Mouse (Mus musculus): ENCODE data around the gene Sept11. TPM values are rescaled to one million over a fixed set of nuclear protein-coding genes. Genes with fewer than 3 reads are reported as not detected.

The Sept11 gene
- total and polyA plus RNA-seq, 3 experiments: 20.4 to 96.1 (median 46.1) TPM

DNA sequence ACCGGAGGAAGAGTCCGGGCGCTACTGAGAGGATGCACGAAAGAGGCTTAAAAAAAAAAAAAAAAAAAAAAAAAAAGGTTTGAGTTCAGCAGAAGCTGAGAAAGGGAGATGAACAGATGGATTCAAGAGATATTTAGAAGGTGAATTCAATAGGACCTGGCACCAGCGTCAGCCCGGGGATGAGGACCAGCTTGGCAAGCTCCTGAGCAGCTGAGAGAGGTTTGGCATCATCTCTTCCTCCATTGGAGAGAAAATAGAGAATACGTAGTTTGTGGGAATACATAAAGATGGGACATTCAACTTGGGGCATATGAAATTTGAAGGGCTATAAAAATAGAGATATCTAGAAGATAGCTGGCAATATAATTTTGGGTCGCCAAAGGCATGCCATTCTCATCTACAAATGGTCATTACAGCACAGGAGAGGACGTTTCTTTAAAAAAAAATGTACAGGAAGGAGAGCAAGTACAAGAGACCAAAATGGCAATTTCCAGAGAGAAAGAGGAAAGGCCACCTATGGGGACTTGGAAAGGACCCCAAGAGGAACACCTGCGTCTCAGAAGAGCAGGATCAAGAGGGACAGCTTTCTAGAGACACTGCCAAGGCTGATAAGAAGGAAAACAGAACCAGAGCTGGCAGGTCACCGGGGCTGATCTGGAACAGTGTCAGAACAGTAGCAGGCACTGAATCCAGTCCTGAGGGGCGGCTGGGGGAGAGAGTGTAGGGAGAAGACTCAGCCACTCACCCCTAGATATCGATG is 44.6 kb upstream of the Sept11 start:
- DNase-seq (ENCODE audit: low spot score) (no peak), ATAC-seq (ENCODE audit: extremely low read depth, insufficient number of reproducible peaks, low FRiP score, poor library complexity, severe bottlenecking) (no peak)
- H3K4me3 ChIP-seq (ENCODE audit: low read depth, low read length): no peak overlapping the region
- TF ChIP-seq CTCF (IDR thresholded peaks at IDR 0.05; ENCODE audit: low read depth, low read length) (no peak), TAL1 (conservative IDR thresholded peaks at IDR 0.05; ENCODE audit: low read depth, low read length) (no peak), POLR2AphosphoS5 (IDR thresholded peaks at IDR 0.05; ENCODE audit: insufficient replicate concordance, low read depth, low read length) (no peak), GATA1 (IDR thresholded peaks at IDR 0.05; ENCODE audit: borderline replicate concordance, low read length) (no peak), GATA2 (IDR thresholded peaks at IDR 0.05; ENCODE audit: borderline replicate concordance, low read depth, low read length) (no peak)
- no peaks in the 10 kb centered on the region for H3K36me3 ChIP-seq (replicated peaks)
- no peaks in the 10 kb centered on the region for H3K4me1 ChIP-seq (ENCODE audit: insufficient read depth, low read depth, low read length)
- peaks cover 14% of the 10 kb centered on the region for H3K9me3 ChIP-seq (replicated peaks)
- peaks cover 10% of the 10 kb centered on the region for H3K27me3 ChIP-seq (ENCODE audit: insufficient read depth, low read length)

DNA sequence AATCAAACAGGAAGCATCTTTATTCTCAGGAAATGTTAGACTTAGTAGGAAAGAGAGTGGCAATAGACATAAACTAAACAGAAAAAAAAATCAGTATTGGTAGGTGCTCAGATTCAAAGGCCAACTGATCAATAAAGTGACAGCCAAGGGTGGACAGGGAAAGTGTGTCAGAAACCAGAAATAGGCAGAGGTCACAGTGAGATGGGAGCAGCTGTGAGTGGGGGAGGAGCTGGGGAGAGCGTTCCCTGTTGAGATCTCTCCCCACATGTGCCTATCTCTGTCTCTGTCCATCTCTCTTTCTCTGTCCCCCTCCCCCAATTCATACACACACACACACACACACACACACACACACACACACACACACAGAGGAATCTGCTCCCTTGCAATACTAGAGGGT is 43.3 kb upstream of the Sept11 start:
- TF ChIP-seq POLR2AphosphoS5 (IDR thresholded peaks at IDR 0.05; ENCODE audit: insufficient replicate concordance, low read depth, low read length): no peak
- TF ChIP-seq TAL1 (conservative IDR thresholded peaks at IDR 0.05; ENCODE audit: low read depth, low read length): no peak
- TF ChIP-seq CTCF (IDR thresholded peaks at IDR 0.05; ENCODE audit: low read depth, low read length): no peak
- no peak for TF ChIP-seq GATA1 (IDR thresholded peaks at IDR 0.05; ENCODE audit: borderline replicate concordance, low read length)
- TF ChIP-seq GATA2 (IDR thresholded peaks at IDR 0.05; ENCODE audit: borderline replicate concordance, low read depth, low read length): no peak
- H3K27me3 ChIP-seq (ENCODE audit: insufficient read depth, low read length): peaks cover 9% of the 10 kb centered on the region
- ATAC-seq (ENCODE audit: extremely low read depth, insufficient number of reproducible peaks, low FRiP score, poor library complexity, severe bottlenecking): no peak
- no peaks in the 10 kb centered on the region for H3K4me1 ChIP-seq (ENCODE audit: insufficient read depth, low read depth, low read length)
- H3K36me3 ChIP-seq (replicated peaks): no peaks in the 10 kb centered on the region
- no peak for DNase-seq (ENCODE audit: low spot score)
- peaks cover 3% of the 10 kb centered on the region; the same call in 1 of the 2 replicates for H3K9me3 ChIP-seq (replicated peaks)
- H3K4me3 ChIP-seq (ENCODE audit: low read depth, low read length): no peak overlapping the region

DNA sequence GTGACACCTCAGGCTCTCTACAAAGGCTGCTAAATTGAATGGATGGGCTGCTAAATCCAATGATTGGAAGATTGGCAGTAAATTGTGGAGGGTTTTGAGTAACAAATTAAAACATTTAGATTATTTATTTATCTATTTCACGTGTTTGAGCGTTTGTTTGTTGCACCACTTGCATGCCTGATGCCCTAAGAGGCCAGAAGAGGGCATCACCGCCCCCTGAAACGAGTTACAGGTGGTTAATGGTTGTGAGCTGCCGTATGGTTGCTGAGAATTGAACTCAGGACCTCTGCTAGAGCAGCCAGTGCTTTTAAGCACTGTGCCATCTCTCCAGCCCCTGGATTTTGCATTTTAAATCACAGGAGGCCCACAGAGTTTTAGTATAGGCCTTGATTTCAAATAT is 42.2 kb upstream of the Sept11 start:
- DNase-seq (ENCODE audit: low spot score) (no peak), ATAC-seq (ENCODE audit: extremely low read depth, insufficient number of reproducible peaks, low FRiP score, poor library complexity, severe bottlenecking) (no peak)
- Histone ChIP-seq H3K4me1 (ENCODE audit: insufficient read depth, low read depth, low read length) (no peaks in the 10 kb centered on the region), H3K4me3 (ENCODE audit: low read depth, low read length) (no peak overlapping the region), H3K27me3 (ENCODE audit: insufficient read depth, low read length) (peaks cover 6% of the 10 kb centered on the region), H3K36me3 (replicated peaks) (no peaks in the 10 kb centered on the region), H3K9me3 (replicated peaks) (no peaks in the 10 kb centered on the region)
- TF ChIP-seq CTCF (IDR thresholded peaks at IDR 0.05; ENCODE audit: low read depth, low read length): no peak
- no peak for TF ChIP-seq TAL1 (conservative IDR thresholded peaks at IDR 0.05; ENCODE audit: low read depth, low read length)
- no peak for TF ChIP-seq GATA2 (IDR thresholded peaks at IDR 0.05; ENCODE audit: borderline replicate concordance, low read depth, low read length)
- TF ChIP-seq POLR2AphosphoS5 (IDR thresholded peaks at IDR 0.05; ENCODE audit: insufficient replicate concordance, low read depth, low read length): no peak
- no peak for TF ChIP-seq GATA1 (IDR thresholded peaks at IDR 0.05; ENCODE audit: borderline replicate concordance, low read length)

DNA sequence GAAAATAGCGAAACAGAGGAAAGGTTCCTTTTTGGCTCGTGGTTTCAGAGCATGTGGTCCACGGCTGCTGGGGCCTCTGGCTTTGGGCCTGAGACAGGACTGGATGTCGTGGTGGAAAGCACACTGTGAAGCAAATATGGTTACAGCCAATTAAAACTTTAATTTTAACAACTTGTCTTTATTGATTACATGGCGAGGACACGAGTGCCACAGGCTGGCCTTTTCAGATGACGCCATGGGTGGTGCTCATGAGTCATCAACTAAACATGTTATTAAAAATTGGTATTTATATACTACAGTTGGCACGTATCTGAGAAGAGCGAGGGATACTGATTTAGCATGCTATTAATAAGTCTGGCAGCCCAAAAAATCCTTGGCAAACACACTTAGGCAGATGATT is 41.3 kb upstream of the Sept11 start:
- Histone ChIP-seq H3K4me1 (ENCODE audit: insufficient read depth, low read depth, low read length) (no peaks in the 10 kb centered on the region), H3K9me3 (replicated peaks) (no peaks in the 10 kb centered on the region), H3K4me3 (ENCODE audit: low read depth, low read length) (no peak overlapping the region), H3K27me3 (ENCODE audit: insufficient read depth, low read length) (peaks cover 6% of the 10 kb centered on the region), H3K36me3 (replicated peaks) (no peaks in the 10 kb centered on the region)
- DNase-seq (ENCODE audit: low spot score) (no peak), ATAC-seq (ENCODE audit: extremely low read depth, insufficient number of reproducible peaks, low FRiP score, poor library complexity, severe bottlenecking) (no peak)
- no peak for TF ChIP-seq GATA2 (IDR thresholded peaks at IDR 0.05; ENCODE audit: borderline replicate concordance, low read depth, low read length)
- no peak for TF ChIP-seq GATA1 (IDR thresholded peaks at IDR 0.05; ENCODE audit: borderline replicate concordance, low read length)
- no peak for TF ChIP-seq TAL1 (conservative IDR thresholded peaks at IDR 0.05; ENCODE audit: low read depth, low read length)
- no peak for TF ChIP-seq POLR2AphosphoS5 (IDR thresholded peaks at IDR 0.05; ENCODE audit: insufficient replicate concordance, low read depth, low read length)
- no peak for TF ChIP-seq CTCF (IDR thresholded peaks at IDR 0.05; ENCODE audit: low read depth, low read length)

DNA sequence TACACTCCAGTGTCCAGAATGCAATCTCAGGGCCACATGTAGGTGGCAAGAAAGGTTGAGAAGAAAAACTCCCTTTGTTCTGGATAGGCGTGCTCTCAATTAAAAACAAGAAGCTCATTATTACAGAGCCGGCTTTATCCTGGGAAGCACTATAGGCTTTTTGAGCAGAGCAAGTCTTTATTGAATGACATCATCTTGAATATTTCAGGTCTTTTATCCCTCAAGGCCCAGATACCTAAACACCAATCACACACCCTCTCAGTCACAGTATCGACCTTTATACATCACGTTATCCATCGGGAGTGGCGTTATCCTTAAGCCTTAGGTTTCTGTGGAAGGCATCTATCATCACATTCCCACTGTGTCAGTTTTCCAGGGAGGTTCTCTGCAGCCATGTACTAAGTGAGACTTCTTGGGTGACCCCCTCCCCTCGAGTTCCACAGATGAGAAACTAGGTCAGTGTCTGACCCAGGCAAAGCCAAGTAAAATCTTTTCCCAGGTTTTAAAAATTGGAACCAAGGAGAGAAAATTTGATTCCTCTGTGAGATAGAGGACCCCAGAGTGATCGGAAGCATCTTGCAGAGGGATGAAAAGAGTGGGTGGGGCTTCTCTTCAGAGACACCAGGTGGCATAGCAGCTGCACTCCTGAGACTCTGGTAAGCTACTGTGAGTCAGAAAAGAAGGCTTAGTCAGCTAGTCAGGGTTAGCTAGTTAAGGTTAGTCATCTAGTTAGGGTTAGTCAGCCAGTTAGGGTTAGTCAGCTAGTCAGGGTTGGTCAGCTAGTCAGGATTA is 39.4 kb upstream of the Sept11 start:
- H3K4me1 ChIP-seq (ENCODE audit: insufficient read depth, low read depth, low read length): no peaks in the 10 kb centered on the region
- no peak for DNase-seq (ENCODE audit: low spot score)
- ATAC-seq (ENCODE audit: extremely low read depth, insufficient number of reproducible peaks, low FRiP score, poor library complexity, severe bottlenecking): no peak

DNA sequence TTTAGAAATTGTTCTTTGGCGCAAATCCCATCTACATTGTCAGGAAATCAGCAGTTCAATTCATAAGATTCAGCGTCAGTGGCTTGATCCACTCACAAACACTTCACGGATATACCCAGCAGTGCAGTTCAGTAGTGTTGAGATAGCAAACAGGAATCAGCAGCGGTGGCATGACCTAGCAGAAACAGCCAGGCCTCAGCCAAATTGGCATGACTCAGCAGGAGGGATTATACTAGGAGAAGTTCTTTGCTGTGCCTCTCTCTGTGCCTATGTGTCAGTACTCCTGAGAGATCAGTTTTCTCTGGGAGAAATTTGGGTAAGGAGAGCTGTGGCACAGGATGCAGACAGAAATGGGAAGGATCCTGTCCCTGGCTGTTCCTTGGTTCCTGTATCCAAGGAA is 32.4 kb upstream of the Sept11 start:
- H3K36me3 ChIP-seq (replicated peaks): no peaks in the 10 kb centered on the region
- DNase-seq (ENCODE audit: low spot score): no peak
- H3K27me3 ChIP-seq (ENCODE audit: insufficient read depth, low read length): no peaks in the 10 kb centered on the region
- no peak overlapping the region for H3K4me3 ChIP-seq (ENCODE audit: low read depth, low read length)
- ATAC-seq (ENCODE audit: extremely low read depth, insufficient number of reproducible peaks, low FRiP score, poor library complexity, severe bottlenecking): no peak
- TF ChIP-seq CTCF (IDR thresholded peaks at IDR 0.05; ENCODE audit: low read depth, low read length) (no peak), GATA2 (IDR thresholded peaks at IDR 0.05; ENCODE audit: borderline replicate concordance, low read depth, low read length) (no peak), POLR2AphosphoS5 (IDR thresholded peaks at IDR 0.05; ENCODE audit: insufficient replicate concordance, low read depth, low read length) (no peak), GATA1 (IDR thresholded peaks at IDR 0.05; ENCODE audit: borderline replicate concordance, low read length) (no peak), TAL1 (conservative IDR thresholded peaks at IDR 0.05; ENCODE audit: low read depth, low read length) (no peak)
- no peaks in the 10 kb centered on the region for H3K9me3 ChIP-seq (replicated peaks)
- H3K4me1 ChIP-seq (ENCODE audit: insufficient read depth, low read depth, low read length): no peaks in the 10 kb centered on the region

More for the DNA sequence above, 39.4 kb upstream of the Sept11 start:
- no peaks in the 10 kb centered on the region for H3K9me3 ChIP-seq (replicated peaks)
- no peaks in the 10 kb centered on the region for H3K36me3 ChIP-seq (replicated peaks)
- no peak for TF ChIP-seq CTCF (IDR thresholded peaks at IDR 0.05; ENCODE audit: low read depth, low read length)
- TF ChIP-seq GATA1 (IDR thresholded peaks at IDR 0.05; ENCODE audit: borderline replicate concordance, low read length): no peak
- no peak for TF ChIP-seq GATA2 (IDR thresholded peaks at IDR 0.05; ENCODE audit: borderline replicate concordance, low read depth, low read length)
- TF ChIP-seq POLR2AphosphoS5 (IDR thresholded peaks at IDR 0.05; ENCODE audit: insufficient replicate concordance, low read depth, low read length): no peak
- TF ChIP-seq TAL1 (conservative IDR thresholded peaks at IDR 0.05; ENCODE audit: low read depth, low read length): no peak
- H3K4me3 ChIP-seq (ENCODE audit: low read depth, low read length): no peak overlapping the region
- H3K27me3 ChIP-seq (ENCODE audit: insufficient read depth, low read length): peaks cover 6% of the 10 kb centered on the region

Data from G1E (cell line).